Mouse (Mus musculus): ENCODE data around the gene Dip2b.
"Not testable (repeated sequence)": the region's sequence is repeated elsewhere in the genome, so short reads cannot be mapped to it uniquely, and the experiment has no call there.

Dip2b gene

GRCm38 (mm10) chr15:100227031-100227662 lies 188.7 kb downstream of the Dip2b start:
- no peak for DNase-seq

GRCm38 (mm10) chr15:100227663-100228534 lies 189.4 kb downstream of the Dip2b start, which contains the start of gene Atf1:
Gene Atf1 (plus strand): TSS chr15:100227819.
- peak; percentile 87 to 97 for DNase-seq

GRCm38 (mm10) chr15:100228535-100229336 lies 190.3 kb downstream of the Dip2b start:
- DNase-seq: no peak

- DNase-seq: no peak
These were observed 192.2 kb downstream of the Dip2b start for GRCm38 (mm10) chr15:100230655-100231054.

GRCm38 (mm10) chr15:100231616-100232525 lies 193.4 kb downstream of the Dip2b start:
- no peak for DNase-seq

GRCm38 (mm10) chr15:100235208-100235965 lies 196.9 kb downstream of the Dip2b start:
- DNase-seq: no peak

GRCm38 (mm10) chr15:100236952-100237351 lies 198.5 kb downstream of the Dip2b start:
- DNase-seq: no peak

GRCm38 (mm10) chr15:100241780-100242179 lies 203.3 kb downstream of the Dip2b start:
- no peak for DNase-seq

GRCm38 (mm10) chr15:100245951-100246350 lies 207.5 kb downstream of the Dip2b start:
- DNase-seq: no peak

- DNase-seq: no peak
These were observed 208.8 kb downstream of the Dip2b start for GRCm38 (mm10) chr15:100247296-100247695.

- DNase-seq: no peak
These were observed 210.4 kb downstream of the Dip2b start for GRCm38 (mm10) chr15:100248665-100249433.

- no peak for DNase-seq
These were observed 212.8 kb downstream of the Dip2b start for GRCm38 (mm10) chr15:100251153-100251780.

GRCm38 (mm10) chr15:100256386-100256785 lies 217.9 kb downstream of the Dip2b start:
- DNase-seq: no peak

GRCm38 (mm10) chr15:100257305-100257704 lies 218.8 kb downstream of the Dip2b start:
- no peak for DNase-seq

- no peak for DNase-seq
These were observed 220.4 kb downstream of the Dip2b start for GRCm38 (mm10) chr15:100258646-100259425.

- DNase-seq: not testable (repeated sequence)
These were observed 221.9 kb downstream of the Dip2b start for GRCm38 (mm10) chr15:100260351-100260750.

- peak in 1 of 2 experiments; percentile 17 for DNase-seq
These were observed 224.9 kb downstream of the Dip2b start for GRCm38 (mm10) chr15:100263246-100263905.

- DNase-seq: no peak
These were observed 227.3 kb downstream of the Dip2b start for GRCm38 (mm10) chr15:100265586-100266325.

Data from cerebellum, adult 18-20 months (tissue).